Mouse (Mus musculus) kidney, postnatal 0 days (tissue): ENCODE results near the gene Sh3d21. TPM values are rescaled to one million over a fixed set of nuclear protein-coding genes. Genes with fewer than 3 reads are reported as not detected.

Experiments used
- ATAC-seq: fragments of 200-750 bp; cut with Nextera tagmentation; replicated peaks from 2 replicates; pipeline ENCODE4 v1.8.0; 2017; ENCODE audit warnings: low read depth, moderate number of reproducible peaks, moderate TSS enrichment, moderate library complexity; ENCODE audit not compliant: low FRiP score
- DNase-seq: peaks from one replicate; pipeline ENCODE4 v3.0.0-alpha.2; 2016; ENCODE audit warnings: low spot score
- H3K27ac ChIP-seq: fragments of 300-500 bp; sonication (generic); 2 replicates; pipeline ENCODE4 v1.5.1; 2014; ENCODE audit warnings: mild to moderate bottlenecking
- H3K27me3 ChIP-seq: fragments of 300-500 bp; sonication (generic); 2 replicates; pipeline ENCODE4 v1.6.1; 2014; ENCODE audit warnings: low read length, mixed read lengths; ENCODE audit not compliant: insufficient read depth
- H3K36me3 ChIP-seq: fragments of 300-500 bp; sonication (generic); 2 replicates; pipeline ENCODE4 v1.6.1; 2014; ENCODE audit warnings: low read length, mixed read lengths; ENCODE audit not compliant: insufficient read depth
- H3K4me1 ChIP-seq: fragments of 300-500 bp; sonication (generic); replicated peaks from 2 replicates; pipeline ENCODE4 v1.6.1; 2014; ENCODE audit warnings: antibody characterized with exemption, low read length, mixed read lengths; ENCODE audit not compliant: insufficient read depth
- H3K4me2 ChIP-seq: fragments of 300-500 bp; sonication (generic); 2 replicates; pipeline ENCODE4 v1.6.1; 2014; ENCODE audit warnings: mild to moderate bottlenecking, low read length, moderate library complexity, mixed read lengths
- H3K4me3 ChIP-seq: fragments of 300-500 bp; sonication (generic); replicated peaks from 2 replicates; pipeline ENCODE4 v1.5.1; 2014; ENCODE audit warnings: low read depth, low read length
- H3K9ac ChIP-seq: fragments of 300-500 bp; sonication (generic); 2 replicates; pipeline ENCODE4 v1.6.1; 2014; ENCODE audit warnings: low read depth, low read length
- H3K9me3 ChIP-seq: fragments of 300-500 bp; sonication (generic); replicated peaks from 2 replicates; pipeline ENCODE4 v1.6.1; 2016; ENCODE audit warnings: low read length, inconsistent platforms, mixed read lengths
- CTCF ChIP-seq: IDR thresholded peaks from 2 replicates; pipeline ENCODE4 v1.5.1; 2016; ENCODE audit warnings: antibody characterized with exemption, low read depth, mild to moderate bottlenecking, moderate library complexity
- WGBS: fragments of 180-500 bp; shearing (Covaris S2); extraction: QIAGEN DNeasy Blood & Tissue Kit; methylation state at CpG from one replicate; pipeline ENCODE4 v1.1.7; 2014; 5-methylcytosine and 5-hydroxymethylcytosine counted together
- polyA plus RNA-seq: library from polyadenylated mRNA; unstranded; fragments of >200 nt; fragmentation: Nextera tagmentation; extraction: Ambion mirVana; gene quantifications from 2 replicates; pipeline ENCODE4 v1.2.1, GENCODE M21; 2015

Gene Sh3d21
- polyA plus RNA-seq, 1 experiment from 2014 or later: 9.7 TPM

DNA sequence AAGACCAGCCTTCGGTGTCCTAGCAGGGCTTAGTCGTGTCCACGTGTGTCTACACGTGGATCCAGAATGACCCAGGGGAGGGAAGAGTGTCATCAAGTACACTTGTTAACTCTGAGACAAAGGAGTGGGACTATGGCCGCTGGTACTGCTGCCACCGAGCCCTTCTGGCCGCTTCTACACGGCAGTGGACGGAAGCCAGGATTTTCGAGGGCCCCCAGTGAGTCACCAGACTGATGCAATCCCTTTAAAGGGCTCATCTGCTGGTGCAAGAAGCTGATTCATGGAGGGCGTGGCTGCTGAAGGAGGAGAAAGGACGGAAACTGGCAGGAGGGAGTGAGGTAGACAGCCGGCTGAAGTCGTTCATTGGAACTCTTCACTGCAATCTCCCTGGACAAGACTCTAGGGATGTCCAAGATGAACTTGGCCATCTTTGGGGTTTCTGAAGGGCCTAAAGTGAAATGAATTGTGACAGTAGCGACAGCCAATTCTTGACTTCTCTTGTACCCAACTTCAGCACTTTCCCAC, 60.2 kb downstream of the Sh3d21 start:
- ATAC-seq: peak; percentile 55
- Histone ChIP-seq H3K4me1 (peaks cover 35% of the 10 kb centered on the region), H3K4me3 (peak overlapping the region; percentile 97), H3K27me3 (no peaks in the 10 kb centered on the region), H3K9ac (peak overlapping the region; percentile 52), H3K9me3 (no peaks in the 10 kb centered on the region), H3K36me3 (0 out of 2 replicates have a peak, but pooled peaks cover 2% of the 10 kb centered on the region), H3K27ac (peak overlapping the region; percentile 87), H3K4me2 (peak overlapping the region; percentile 96)
- DNase-seq: peak; percentile 91
- WGBS: under 1% methylated on average over 15 of the region's 15 CpGs
- TF ChIP-seq CTCF: no peak

DNA sequence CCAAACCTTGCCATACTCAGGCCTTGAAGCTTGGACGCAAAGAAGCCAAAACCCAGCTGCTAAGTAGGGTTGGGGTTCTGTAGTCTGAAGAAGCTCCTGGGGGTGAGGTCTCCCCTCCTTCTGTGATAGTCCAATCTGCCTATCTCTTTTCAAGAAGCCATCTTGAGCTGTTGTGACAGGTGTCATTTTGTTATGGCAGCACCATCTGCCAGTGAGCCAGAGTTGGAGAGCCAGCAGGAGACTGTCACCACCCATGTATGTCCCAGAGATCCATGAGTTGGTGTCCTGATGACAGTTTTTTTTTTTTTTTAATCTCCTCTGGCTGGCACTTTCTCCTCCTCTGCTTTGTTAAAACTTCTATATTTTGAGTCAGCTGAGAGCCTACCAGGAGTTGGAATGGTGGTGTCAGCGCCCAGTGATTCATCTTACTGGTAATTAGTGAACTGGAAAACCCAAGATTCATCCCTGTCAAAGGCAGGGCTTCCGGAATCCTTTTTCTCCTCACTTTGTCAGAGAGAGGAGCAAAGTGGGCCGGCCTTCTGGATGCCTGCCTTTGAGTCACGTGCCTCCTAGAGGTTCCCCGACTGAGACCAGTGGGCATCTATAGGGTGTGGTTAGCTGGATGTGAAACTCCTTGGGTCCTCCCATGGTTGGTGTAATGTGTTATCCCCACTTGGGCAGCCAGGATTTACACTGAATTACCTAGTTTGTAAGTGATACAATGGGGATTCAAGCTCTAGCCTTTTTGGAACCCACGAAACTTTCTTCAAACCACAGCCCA, 61.0 kb downstream of the Sh3d21 start:
- Histone ChIP-seq H3K4me2 (peak overlapping the region; percentile 96; the same call in 1 of the 2 replicates), H3K36me3 (0 out of 2 replicates have a peak, but pooled peaks cover 2% of the 10 kb centered on the region), H3K9ac (no peak overlapping the region), H3K4me1 (peaks cover 30% of the 10 kb centered on the region), H3K27me3 (no peaks in the 10 kb centered on the region), H3K27ac (peak overlapping the region; percentile 87), H3K9me3 (no peaks in the 10 kb centered on the region), H3K4me3 (no peak overlapping the region)
- TF ChIP-seq CTCF: no peak
- DNase-seq (no peak), ATAC-seq (no peak)
- WGBS: 47% methylated on average over 7 of the region's 7 CpGs

DNA sequence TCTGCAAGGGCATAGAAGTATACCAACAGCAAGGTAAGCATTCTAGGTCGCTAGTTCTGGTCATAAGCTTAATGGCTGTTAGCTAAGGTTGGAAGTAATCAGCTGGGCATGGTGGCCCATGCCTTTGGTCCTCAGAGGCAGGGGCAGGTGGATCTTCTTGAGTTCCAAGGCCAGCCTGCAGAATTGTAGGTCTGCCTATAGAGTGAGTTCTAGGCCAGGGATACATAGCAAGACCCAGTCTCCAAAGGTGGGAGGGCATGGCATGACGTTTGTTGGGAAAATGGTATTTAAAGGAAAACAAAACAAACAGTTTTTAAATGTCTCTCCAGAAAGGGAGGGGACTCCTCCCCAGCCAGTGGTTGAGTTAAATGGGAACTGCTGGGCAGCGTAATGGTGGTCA, 62.5 kb downstream of the Sh3d21 start:
- Histone ChIP-seq H3K36me3 (0 out of 2 replicates have a peak, but pooled peaks cover 2% of the 10 kb centered on the region), H3K4me2 (no peak overlapping the region), H3K4me3 (no peak overlapping the region), H3K27ac (no peak overlapping the region), H3K4me1 (peaks cover 27% of the 10 kb centered on the region), H3K9ac (no peak overlapping the region), H3K9me3 (no peaks in the 10 kb centered on the region), H3K27me3 (no peaks in the 10 kb centered on the region)
- ATAC-seq: no peak
- TF ChIP-seq CTCF: no peak
- 80% methylated on average over 3 of the region's 3 CpGs for WGBS
- no peak for DNase-seq

Other genes with a start within 250 kb of the Sh3d21 start
- gene Csf3r, start 138.9 kb downstream of the Sh3d21 start, polyA plus RNA-seq: 0.82 and 1.2 TPM in 2 replicates
- gene Mrps15, start 116.6 kb downstream of the Sh3d21 start, polyA plus RNA-seq: 131 and 134 TPM in 2 replicates
- 13.6 and 16.2 TPM in 2 replicates for gene Oscp1, start 104.9 kb downstream of the Sh3d21 start, polyA plus RNA-seq
- gene Lsm10, start 66.9 kb downstream of the Sh3d21 start, polyA plus RNA-seq: 58.5 and 59.0 TPM in 2 replicates
- gene Stk40, start 59.5 kb downstream of the Sh3d21 start, polyA plus RNA-seq: 27.1 and 28.7 TPM in 2 replicates
- 130 and 149 TPM in 2 replicates for gene Eva1b, start 15.7 kb downstream of the Sh3d21 start, polyA plus RNA-seq
- 136 and 156 TPM in 2 replicates for gene Thrap3, start 39.3 kb upstream of the Sh3d21 start, polyA plus RNA-seq
- 22.4 and 27.3 TPM in 2 replicates for gene Map7d1, start 92.9 kb upstream of the Sh3d21 start, polyA plus RNA-seq
- 115 and 121 TPM in 2 replicates for gene Trappc3, start 98.8 kb upstream of the Sh3d21 start, polyA plus RNA-seq
- gene Col8a2, start 123.3 kb upstream of the Sh3d21 start, polyA plus RNA-seq: 7.9 and 8.1 TPM in 2 replicates
- 64.5 and 65.2 TPM in 2 replicates for gene Adprhl2, start 158.2 kb upstream of the Sh3d21 start, polyA plus RNA-seq
- gene Tekt2, start 162.2 kb upstream of the Sh3d21 start, polyA plus RNA-seq: 2.1 TPM in 2 replicates